Mouse (Mus musculus): Measurements from ENCODE around the gene Tmem121b. TPM values are rescaled to one million over a fixed set of nuclear protein-coding genes. Genes with fewer than 3 reads are reported as not detected.
A peak's percentile ranks its signal among the peaks of the same experiment; 100 is the strongest.

Tmem121b gene
- polyA plus RNA-seq, 1 experiment: 0.05 TPM

GRCm38 (mm10) chr6:120483211-120483626 is 10.4 kb downstream of the Tmem121b start:
- H3K36me3 ChIP-seq (ENCODE audit: control insufficient read depth, insufficient read depth, low read length): no peaks in the 10 kb centered on the region; the same call in 1 of the 2 replicates
- WGBS: 16% methylated on average over 8 of the region's 8 CpGs
- no peak overlapping the region for H3K4me3 ChIP-seq (ENCODE audit: insufficient read depth, low read depth, low read length)
- peak; percentile 61 for DNase-seq
- TF ChIP-seq CTCF (conservative IDR thresholded peaks at IDR 0.05; ENCODE audit: insufficient read depth, insufficient read length, low read depth, low read length): peak; percentile 72
- TF ChIP-seq POLR2A (IDR thresholded peaks at IDR 0.05; ENCODE audit: low read depth, low read length): no peak
- no peak overlapping the region for H3K27ac ChIP-seq (ENCODE audit: insufficient read depth, low read depth, low read length)
- H3K27me3 ChIP-seq (replicated peaks; ENCODE audit: control insufficient read depth, insufficient read depth, low read length): no peaks in the 10 kb centered on the region
- no peaks in the 10 kb centered on the region for H3K4me1 ChIP-seq (ENCODE audit: control insufficient read depth, insufficient read depth, low read length)

GRCm38 (mm10) chr6:120482756-120483155 is 10.9 kb downstream of the Tmem121b start:
- DNase-seq: no peak
- H3K27me3 ChIP-seq (replicated peaks; ENCODE audit: control insufficient read depth, insufficient read depth, low read length): no peaks in the 10 kb centered on the region
- no peak overlapping the region for H3K27ac ChIP-seq (ENCODE audit: insufficient read depth, low read depth, low read length)
- WGBS: 41% methylated on average over 6 of the region's 6 CpGs
- no peaks in the 10 kb centered on the region for H3K4me1 ChIP-seq (ENCODE audit: control insufficient read depth, insufficient read depth, low read length)
- no peak overlapping the region for H3K4me3 ChIP-seq (ENCODE audit: insufficient read depth, low read depth, low read length)
- no peak for TF ChIP-seq CTCF (conservative IDR thresholded peaks at IDR 0.05; ENCODE audit: insufficient read depth, insufficient read length, low read depth, low read length)
- no peak for TF ChIP-seq POLR2A (IDR thresholded peaks at IDR 0.05; ENCODE audit: low read depth, low read length)
- H3K36me3 ChIP-seq (ENCODE audit: control insufficient read depth, insufficient read depth, low read length): no peaks in the 10 kb centered on the region; the same call in 1 of the 2 replicates

GRCm38 (mm10) chr6:120482021-120482420 is 11.6 kb downstream of the Tmem121b start:
- no peaks in the 10 kb centered on the region for H3K27me3 ChIP-seq (replicated peaks; ENCODE audit: control insufficient read depth, insufficient read depth, low read length)
- H3K36me3 ChIP-seq (ENCODE audit: control insufficient read depth, insufficient read depth, low read length): no peaks in the 10 kb centered on the region; the same call in 1 of the 2 replicates
- no peak overlapping the region for H3K27ac ChIP-seq (ENCODE audit: insufficient read depth, low read depth, low read length)
- no peaks in the 10 kb centered on the region for H3K4me1 ChIP-seq (ENCODE audit: control insufficient read depth, insufficient read depth, low read length)
- WGBS: 91% methylated on average over 14 of the region's 14 CpGs
- no peak overlapping the region for H3K4me3 ChIP-seq (ENCODE audit: insufficient read depth, low read depth, low read length)
- TF ChIP-seq POLR2A (IDR thresholded peaks at IDR 0.05; ENCODE audit: low read depth, low read length): no peak
- no peak for DNase-seq

- H3K27me3 ChIP-seq (replicated peaks; ENCODE audit: control insufficient read depth, insufficient read depth, low read length): no peaks in the 10 kb centered on the region
- peak; percentile 29 for DNase-seq
- no peaks in the 10 kb centered on the region; the same call in 1 of the 2 replicates for H3K36me3 ChIP-seq (ENCODE audit: control insufficient read depth, insufficient read depth, low read length)
- TF ChIP-seq POLR2A (IDR thresholded peaks at IDR 0.05; ENCODE audit: low read depth, low read length) (no peak), CTCF (conservative IDR thresholded peaks at IDR 0.05; ENCODE audit: insufficient read depth, insufficient read length, low read depth, low read length) (peak; percentile 37)
- H3K27ac ChIP-seq (ENCODE audit: insufficient read depth, low read depth, low read length): no peak overlapping the region
- WGBS: 91% methylated on average over 6 of the region's 6 CpGs
- H3K4me1 ChIP-seq (ENCODE audit: control insufficient read depth, insufficient read depth, low read length): no peaks in the 10 kb centered on the region
- H3K4me3 ChIP-seq (ENCODE audit: insufficient read depth, low read depth, low read length): no peak overlapping the region
Measured at GRCm38 (mm10) chr6:120481538-120481937, 12.1 kb downstream of the Tmem121b start.

GRCm38 (mm10) chr6:120480361-120480760 is 13.2 kb downstream of the Tmem121b start:
- TF ChIP-seq POLR2A (IDR thresholded peaks at IDR 0.05; ENCODE audit: low read depth, low read length) (no peak), CTCF (conservative IDR thresholded peaks at IDR 0.05; ENCODE audit: insufficient read depth, insufficient read length, low read depth, low read length) (no peak)
- no peak overlapping the region for H3K4me3 ChIP-seq (ENCODE audit: insufficient read depth, low read depth, low read length)
- H3K4me1 ChIP-seq (ENCODE audit: control insufficient read depth, insufficient read depth, low read length): no peaks in the 10 kb centered on the region; the same call in 1 of the 2 replicates
- DNase-seq: no peak
- H3K27ac ChIP-seq (ENCODE audit: insufficient read depth, low read depth, low read length): no peak overlapping the region
- 93% methylated on average over 5 of the region's 5 CpGs for WGBS
- H3K27me3 ChIP-seq (replicated peaks; ENCODE audit: control insufficient read depth, insufficient read depth, low read length): no peaks in the 10 kb centered on the region
- no peaks in the 10 kb centered on the region; the same call in 1 of the 2 replicates for H3K36me3 ChIP-seq (ENCODE audit: control insufficient read depth, insufficient read depth, low read length)

GRCm38 (mm10) chr6:120479302-120479701 is 14.3 kb downstream of the Tmem121b start:
- DNase-seq: no peak
- H3K36me3 ChIP-seq (ENCODE audit: control insufficient read depth, insufficient read depth, low read length): no peaks in the 10 kb centered on the region; the same call in 1 of the 2 replicates
- H3K27ac ChIP-seq (ENCODE audit: insufficient read depth, low read depth, low read length): no peak overlapping the region
- TF ChIP-seq POLR2A (IDR thresholded peaks at IDR 0.05; ENCODE audit: low read depth, low read length) (no peak), CTCF (conservative IDR thresholded peaks at IDR 0.05; ENCODE audit: insufficient read depth, insufficient read length, low read depth, low read length) (no peak)
- H3K4me1 ChIP-seq (ENCODE audit: control insufficient read depth, insufficient read depth, low read length): no peaks in the 10 kb centered on the region; the same call in 1 of the 2 replicates
- H3K4me3 ChIP-seq (ENCODE audit: insufficient read depth, low read depth, low read length): no peak overlapping the region
- no peaks in the 10 kb centered on the region for H3K27me3 ChIP-seq (replicated peaks; ENCODE audit: control insufficient read depth, insufficient read depth, low read length)
- WGBS: 76% methylated on average over 2 of the region's 2 CpGs

- TF ChIP-seq POLR2A (IDR thresholded peaks at IDR 0.05; ENCODE audit: low read depth, low read length) (no peak), CTCF (conservative IDR thresholded peaks at IDR 0.05; ENCODE audit: insufficient read depth, insufficient read length, low read depth, low read length) (no peak)
- DNase-seq: peak; percentile 79
- WGBS: 49% methylated on average over 8 of the region's 8 CpGs
- Histone ChIP-seq H3K4me1 (ENCODE audit: control insufficient read depth, insufficient read depth, low read length) (no peaks in the 10 kb centered on the region; the same call in 1 of the 2 replicates), H3K36me3 (ENCODE audit: control insufficient read depth, insufficient read depth, low read length) (no peaks in the 10 kb centered on the region), H3K27me3 (replicated peaks; ENCODE audit: control insufficient read depth, insufficient read depth, low read length) (no peaks in the 10 kb centered on the region), H3K27ac (ENCODE audit: insufficient read depth, low read depth, low read length) (no peak overlapping the region), H3K4me3 (ENCODE audit: insufficient read depth, low read depth, low read length) (no peak overlapping the region)
Measured at GRCm38 (mm10) chr6:120475288-120475687, 18.3 kb downstream of the Tmem121b start.
